Mouse (Mus musculus): ENCODE data around the gene Anxa3.

- no peak for TF ChIP-seq CTCF (IDR thresholded peaks at IDR 0.05; ENCODE audit: extremely low read depth, insufficient read depth, insufficient read length, insufficient replicate concordance)
- TF ChIP-seq POLR2A (IDR thresholded peaks at IDR 0.05; ENCODE audit: low read depth, low read length) = no peak
These were observed 34.0 kb downstream of the Anxa3 start for GRCm38 (mm10) chr5:96827176-96827575.
